Mouse (Mus musculus): ENCODE results near the gene Wdr53.

DNA sequence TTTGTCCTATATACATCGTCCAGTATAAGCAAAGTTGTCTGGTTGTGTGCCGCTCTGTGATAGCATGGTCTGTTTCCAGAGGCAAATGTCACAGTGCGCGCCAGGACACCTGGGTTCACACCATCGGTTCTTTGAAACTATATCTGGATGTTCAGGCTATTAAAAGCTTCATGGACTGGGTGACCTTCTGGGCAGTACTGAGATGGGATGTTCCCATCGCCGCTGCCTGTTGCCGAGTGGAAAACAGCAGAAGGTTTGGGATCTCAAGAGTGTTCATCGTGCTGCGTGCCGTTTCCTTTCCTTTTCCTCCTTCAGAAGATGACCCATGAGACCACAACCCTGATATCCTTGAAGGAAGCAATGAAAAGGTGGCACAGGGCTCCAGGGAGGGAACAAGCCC lies 24.3 kb downstream of the Wdr53 start, which contains the start of gene Smco1:
- no peak for TF ChIP-seq CTCF (IDR thresholded peaks at IDR 0.05; ENCODE audit: borderline replicate concordance, insufficient read depth, low read length)
- no peak for TF ChIP-seq POLR2A (IDR thresholded peaks at IDR 0.05; ENCODE audit: low read depth, low read length)

Measured in embryonic fibroblast, embryonic 13.5 days (primary cell).